Mouse (Mus musculus) C2C12 (cell line): Measurements from ENCODE around the gene Nat10.

Experiments used
- CTCF ChIP-seq: IDR thresholded peaks from one replicate; pipeline ENCODE4 v1.5.1; 2011; ENCODE audit not compliant: control insufficient read depth, insufficient read depth, insufficient read length
- MAX ChIP-seq: IDR thresholded peaks from one replicate; pipeline ENCODE4 v1.6.1; 2011; ENCODE audit warnings: mild to moderate bottlenecking, control low read depth

- TF ChIP-seq CTCF (no peak), MAX (peak; percentile 92)
These were observed 34.8 kb upstream of the Nat10 start for GRCm38 (mm10) chr2:103795843-103796210.
